Mouse (Mus musculus) G1E-ER4 (cell line): ENCODE data around the gene Nt5c1a. TPM values are rescaled to one million over a fixed set of nuclear protein-coding genes. Genes with fewer than 3 reads are reported as not detected.

Experiments used
- GATA1 ChIP-seq: IDR thresholded peaks from one replicate; pipeline ENCODE4 v1.8.0; 2012; ENCODE audit warnings: low read length, inconsistent platforms
- polyA plus RNA-seq: library from polyadenylated mRNA; stranded (reverse); fragments of >175 nt; gene quantifications from 2 replicates; pipeline ENCODE4 v1.2.3, GENCODE M21; 2012

Nt5c1a gene
- polyA plus RNA-seq, 1 experiment = not detected

DNA sequence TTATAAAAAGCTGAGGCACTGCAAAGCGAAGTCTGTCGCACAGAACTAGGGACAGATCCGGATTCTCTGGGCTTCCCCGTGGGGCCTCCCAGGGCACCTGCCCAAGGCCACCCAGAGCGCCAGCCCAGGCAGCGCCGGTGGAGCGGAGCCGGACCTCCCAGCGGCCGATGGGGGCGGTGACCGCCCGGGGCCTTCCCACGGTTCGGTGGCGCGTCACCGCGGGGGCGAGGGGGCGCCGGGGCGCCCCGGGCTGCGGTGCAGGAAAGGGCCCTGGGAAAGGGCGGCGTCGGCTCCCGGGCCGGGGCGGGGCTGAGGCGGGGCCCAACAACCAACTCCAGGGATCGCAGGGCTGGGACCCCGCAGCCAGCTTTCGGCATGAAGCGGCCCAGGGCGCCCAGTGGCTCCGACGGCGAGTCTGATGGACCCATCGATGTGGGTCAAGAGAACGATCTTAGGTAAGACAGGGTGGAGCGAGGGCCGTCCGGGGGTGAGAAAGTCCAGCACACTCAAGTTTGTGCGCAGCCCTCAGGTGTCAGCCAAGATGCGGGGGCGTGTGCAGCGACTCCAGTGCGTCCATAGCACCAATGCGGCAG lies 32.3 kb downstream of the Nt5c1a start, which contains the start of gene Heyl:
Gene Heyl, plus strand, starts transcription at position 65 of the 593 bp plus-strand sequence.
- no peak for TF ChIP-seq GATA1

DNA sequence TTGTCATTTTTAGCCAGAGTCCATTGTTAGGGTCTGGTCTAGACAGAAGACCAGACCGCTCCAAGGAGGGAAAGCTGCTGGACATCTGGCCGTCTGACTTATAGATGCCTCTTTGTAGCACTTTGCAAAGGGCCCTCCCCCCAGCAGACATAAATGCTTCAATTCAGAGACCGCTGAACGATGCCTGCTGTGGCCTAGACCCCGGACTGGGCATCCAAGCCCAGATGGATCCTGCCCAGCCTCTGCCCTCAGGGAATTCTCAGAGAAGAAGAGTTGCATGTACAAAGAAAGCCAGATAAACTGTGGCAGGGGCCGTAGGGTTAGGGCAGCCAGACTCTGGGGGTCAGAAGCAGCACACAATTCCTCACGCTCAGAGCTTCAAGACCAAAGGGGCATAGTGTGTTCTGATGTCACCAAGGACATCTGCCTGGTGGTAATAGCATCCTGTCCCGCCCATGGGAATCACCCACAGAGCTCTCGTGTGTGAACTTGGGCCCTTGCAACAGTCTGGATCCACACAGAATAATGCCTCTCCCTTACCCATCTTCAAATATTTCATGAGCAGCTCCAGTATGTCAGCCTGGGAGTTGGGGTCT lies 34.6 kb downstream of the Nt5c1a start:
- no peak for TF ChIP-seq GATA1

DNA sequence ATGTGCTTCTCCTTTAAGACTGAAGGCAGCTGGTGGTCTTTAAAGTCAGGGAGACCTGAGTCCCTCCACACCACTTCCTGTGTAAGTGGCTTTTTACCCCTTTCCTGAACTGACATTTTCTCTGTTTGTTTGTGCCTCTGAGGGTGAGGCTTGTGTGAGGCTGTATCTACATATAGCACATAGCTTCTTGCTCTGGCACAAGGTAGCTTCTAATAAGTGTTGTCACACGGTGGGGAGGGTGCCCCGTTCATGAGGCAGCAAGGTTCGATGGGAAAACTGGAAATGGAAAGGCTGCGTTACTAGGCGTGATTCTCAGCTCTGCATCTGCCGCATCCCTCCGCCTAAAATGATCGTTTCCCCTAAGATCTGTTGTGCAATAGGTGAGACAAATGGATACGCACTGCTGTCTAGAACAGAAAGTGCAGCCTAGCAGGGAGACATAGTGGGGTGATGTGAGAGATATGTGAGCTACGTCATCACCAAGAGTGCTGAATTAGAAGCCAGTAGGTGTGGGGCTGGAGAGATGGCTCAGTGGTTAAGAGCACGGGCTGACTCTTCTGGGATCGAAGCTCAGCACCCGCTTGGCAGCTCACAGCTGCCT lies 35.2 kb downstream of the Nt5c1a start:
- no peak for TF ChIP-seq GATA1

DNA sequence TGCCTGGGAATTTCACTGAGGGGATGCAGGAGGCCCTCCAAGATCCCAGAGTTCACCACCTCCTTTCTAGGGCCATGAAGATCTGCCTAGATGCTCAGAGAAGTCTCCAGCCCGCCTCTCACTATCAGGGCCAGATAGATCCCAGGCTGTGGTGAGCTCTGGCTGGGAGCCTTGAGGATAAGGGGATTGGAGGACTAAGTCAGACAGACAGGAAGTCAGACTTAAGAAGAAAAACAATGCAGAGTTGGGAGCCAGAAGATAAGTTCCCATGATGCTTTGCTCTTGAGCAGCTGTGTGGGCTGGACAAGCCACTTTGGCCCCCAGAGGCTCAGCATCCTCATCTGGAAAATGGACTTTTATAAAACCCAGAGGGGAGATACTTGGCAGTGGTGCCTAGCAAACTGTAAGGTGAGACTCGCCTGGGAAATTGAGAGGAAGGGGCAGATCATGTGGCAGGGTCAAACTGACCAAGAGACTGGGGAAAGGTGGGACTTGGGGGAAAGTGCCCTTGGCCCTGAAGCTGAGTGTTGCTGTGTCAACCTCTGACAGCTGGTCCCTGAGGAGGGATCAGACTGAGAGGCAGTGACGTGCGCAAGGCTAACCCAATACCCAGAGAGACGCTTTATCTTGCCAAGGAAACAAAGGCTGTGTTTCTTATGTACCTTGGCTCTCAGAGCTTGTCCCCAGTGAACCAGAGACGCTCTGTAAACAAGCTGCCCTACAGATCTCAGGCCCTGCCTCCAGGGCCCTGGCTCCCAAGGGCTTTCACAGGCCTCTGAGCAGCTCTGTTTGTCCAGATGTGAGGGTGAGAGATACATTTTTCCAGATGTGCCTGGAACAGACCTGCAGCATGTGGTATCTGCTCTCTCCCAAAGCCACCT lies 36.3 kb downstream of the Nt5c1a start:
- TF ChIP-seq GATA1 = no peak

DNA sequence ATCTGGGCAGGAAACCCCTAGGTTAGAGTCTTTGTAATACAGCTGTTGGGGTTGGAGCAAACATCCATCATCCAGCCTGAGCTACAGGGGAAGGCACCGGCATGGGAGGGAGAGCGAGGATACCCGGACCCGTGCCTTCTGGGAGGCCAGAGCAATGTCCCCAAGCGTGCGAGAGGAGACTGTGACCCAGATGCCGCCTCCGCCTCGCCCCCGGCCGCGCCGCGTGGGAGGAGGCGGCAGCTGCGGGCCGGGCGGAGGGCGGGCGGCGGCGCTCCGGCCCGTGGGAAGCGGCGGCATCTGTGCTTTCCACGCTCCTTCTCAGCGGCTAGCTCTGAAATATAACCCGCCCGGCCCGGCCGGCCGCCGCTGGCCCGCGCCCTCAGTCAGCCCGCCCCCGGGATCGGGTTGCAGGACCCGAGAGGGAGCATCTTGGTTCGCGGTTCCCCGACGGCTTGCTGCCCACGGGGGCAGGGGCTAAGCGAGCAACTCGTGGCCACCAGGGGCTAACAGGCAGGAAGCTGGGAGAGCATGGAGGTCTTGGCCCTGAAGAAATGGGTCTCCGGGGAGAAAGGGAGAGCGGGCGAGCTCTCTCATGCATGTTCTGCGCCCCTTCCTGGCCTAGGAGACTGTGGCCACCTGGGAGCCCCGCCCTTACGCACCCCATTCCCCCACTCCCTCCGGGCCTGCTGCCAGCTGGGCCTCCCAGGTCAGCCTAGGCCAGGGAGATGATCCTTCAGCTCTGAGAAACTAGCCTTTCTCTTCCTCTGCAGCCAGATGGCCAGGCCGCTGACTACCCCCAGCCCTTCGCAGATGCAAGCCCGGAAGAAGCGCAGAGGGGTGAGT lies 38.3 kb downstream of the Nt5c1a start:
- no peak for TF ChIP-seq GATA1

DNA sequence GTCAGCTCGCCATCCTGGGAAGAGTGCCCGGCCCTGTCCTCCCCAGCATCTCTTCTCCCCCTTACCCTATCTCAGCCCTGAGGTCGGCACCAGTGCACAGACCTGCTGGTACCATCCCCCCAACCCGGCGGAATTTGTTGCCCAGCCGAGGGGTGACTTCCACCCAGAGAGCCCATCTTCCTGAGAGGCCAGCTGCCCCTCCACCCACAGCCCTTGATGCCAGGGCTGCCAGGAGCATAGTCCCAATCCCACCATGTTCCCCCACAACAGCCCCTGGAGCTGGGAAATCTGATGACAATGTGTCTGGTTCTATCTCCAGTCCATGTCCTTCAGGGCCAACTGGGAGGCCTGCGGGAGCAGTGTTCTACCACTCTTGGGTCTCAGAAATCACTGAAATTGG lies 44.9 kb downstream of the Nt5c1a start:
- no peak for TF ChIP-seq GATA1

DNA sequence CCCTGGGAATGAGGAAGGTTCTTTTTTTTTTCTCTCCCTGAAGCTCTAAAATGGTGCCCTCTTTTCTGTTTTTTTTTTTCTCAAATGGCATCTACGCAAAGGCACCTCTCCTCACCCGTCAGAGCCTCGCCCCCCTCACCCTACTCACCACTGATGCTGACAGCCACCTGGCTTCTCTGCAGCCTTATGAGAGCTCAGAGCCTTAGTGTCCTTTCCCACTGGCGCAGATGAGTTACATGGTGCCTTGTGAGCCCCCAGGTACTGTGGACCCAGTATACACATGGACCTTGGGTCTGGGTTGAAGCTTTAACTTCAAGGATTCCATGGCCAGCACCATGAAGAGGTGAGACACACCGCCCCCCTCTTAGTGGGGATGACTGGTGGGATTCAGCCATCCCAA lies 45.3 kb downstream of the Nt5c1a start:
- TF ChIP-seq GATA1 = no peak

DNA sequence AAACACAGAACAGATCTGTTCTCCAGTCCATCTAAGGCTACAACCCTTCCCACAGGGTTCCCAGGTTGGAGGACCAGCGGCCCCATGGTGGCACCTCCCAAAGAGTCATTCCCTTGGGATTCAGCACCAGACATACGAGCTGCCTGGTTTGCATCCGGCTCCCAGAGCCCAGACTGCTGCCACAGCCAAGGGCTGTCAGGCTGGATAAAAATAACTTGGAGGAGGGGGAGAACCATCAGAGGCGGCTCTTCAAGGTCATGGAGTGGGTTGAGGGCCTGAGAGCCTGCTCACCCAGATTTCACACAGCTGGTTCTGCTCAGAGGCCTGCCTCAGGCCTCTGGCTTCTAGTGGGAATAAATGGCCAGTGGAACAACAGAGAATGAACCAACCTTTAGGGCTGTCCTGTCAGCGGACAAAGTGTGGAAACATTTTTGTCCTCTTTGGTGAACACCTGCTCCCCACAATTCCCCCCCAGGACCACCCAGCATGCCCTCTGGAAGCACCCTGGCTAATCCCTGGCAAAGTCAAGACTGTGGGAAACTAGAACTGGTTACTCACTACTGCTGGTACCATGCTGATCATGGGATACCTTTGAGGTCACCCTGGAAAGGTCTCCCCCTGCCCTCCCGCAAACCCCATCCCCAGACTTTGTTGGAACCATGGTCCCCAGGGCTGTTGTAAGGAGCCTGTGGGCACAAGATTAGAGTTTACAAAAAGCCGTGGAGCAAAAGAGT lies 46.0 kb downstream of the Nt5c1a start:
- no peak for TF ChIP-seq GATA1

DNA sequence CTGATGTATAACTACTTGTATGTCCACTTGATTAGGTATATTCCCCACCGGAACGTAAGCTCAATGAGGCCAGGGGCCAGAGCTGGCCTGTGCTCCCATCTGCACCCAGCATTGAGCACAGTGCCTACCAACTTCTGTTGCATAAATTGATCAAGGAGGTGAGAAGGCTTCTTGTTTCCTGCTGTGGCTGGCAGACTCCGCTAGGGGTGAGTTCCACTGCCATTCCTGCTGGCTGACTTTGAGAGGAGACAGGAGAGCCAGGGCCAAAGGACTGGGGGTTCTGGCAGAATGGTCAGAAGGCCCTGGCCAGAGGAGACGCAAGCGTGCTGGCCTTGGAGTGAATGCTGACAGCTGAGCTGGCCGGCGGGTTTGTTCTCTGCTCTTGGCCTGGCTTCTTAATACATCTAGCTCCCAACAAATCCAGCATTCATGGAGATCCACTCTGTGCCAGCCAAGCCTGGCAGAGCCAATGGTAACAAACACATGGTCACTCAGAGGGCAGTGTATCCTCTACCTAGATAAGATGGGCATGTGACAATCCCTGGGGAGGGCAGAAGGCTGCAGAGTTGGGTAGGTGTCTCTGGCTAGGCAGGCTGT lies 47.8 kb downstream of the Nt5c1a start:
- TF ChIP-seq GATA1 = no peak

DNA sequence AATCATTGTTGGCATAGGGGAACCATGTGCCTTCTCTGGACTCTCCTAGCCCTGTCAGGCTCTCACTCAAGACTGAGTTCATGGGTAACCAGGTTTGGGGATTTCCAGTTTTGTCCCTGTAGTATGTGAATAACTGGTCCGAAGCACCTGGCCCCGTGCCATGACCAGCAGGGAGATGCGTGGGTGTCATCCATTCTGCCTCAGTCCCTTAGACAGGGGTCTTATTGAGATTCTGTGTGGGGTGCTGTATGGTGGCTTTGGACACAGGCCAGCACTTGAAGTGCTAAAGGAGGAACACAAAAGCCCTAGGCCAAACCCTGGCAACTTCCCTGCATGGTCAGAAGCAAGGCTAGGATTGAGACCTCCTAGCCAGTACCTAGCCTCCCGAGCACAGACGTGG lies 50.9 kb downstream of the Nt5c1a start:
- no peak for TF ChIP-seq GATA1

DNA sequence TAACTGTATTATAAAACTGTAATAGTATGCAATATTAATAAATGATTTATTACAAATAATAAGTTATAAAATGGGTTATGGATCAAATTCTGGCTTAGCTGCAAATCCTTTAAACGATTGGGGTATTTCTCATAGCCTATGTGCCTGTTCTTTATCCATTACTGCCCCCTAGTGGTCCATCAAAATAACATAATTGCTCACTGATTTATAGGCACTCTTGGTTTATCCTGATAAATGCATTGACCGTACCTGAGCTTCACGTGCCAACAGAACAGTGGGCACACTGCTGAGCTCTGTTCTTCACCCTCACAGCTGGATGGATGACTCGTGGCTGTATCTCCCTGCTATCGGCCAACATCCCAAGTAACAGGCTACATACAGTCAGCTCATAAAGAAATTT lies 53.3 kb downstream of the Nt5c1a start:
- TF ChIP-seq GATA1 = no peak

DNA sequence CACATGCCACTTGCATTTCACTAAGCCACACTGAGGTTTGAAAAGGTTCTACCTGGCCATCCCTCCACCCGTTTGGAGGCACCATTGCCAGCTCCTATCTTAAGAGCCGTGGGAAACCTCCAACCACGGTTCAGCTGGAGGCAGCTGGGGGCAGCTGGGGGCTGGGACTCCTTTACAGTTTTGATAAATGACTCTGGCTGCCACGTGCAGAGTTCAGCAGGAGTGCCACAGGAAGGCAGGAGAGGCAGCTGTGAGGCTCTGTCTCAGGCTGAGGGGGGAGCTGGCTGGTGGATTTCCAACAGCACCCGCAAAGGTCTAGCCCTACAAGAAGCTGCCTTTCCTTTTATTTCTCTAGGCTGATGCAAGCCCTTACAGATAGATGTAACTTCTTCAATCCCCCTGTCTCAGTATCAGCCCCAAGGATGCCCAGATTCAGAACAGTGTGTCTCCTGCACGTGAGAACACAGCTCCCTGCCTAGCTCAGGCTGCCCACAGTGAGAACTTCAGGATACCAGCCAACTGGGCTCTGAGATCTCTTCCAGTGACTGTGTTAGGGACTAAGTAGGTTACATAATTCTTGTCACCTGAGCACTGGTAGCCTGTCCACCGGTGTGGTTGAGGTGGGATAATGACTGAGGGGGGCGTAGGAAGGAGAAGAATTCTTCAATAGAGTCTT lies 58.9 kb downstream of the Nt5c1a start:
- no peak for TF ChIP-seq GATA1

DNA sequence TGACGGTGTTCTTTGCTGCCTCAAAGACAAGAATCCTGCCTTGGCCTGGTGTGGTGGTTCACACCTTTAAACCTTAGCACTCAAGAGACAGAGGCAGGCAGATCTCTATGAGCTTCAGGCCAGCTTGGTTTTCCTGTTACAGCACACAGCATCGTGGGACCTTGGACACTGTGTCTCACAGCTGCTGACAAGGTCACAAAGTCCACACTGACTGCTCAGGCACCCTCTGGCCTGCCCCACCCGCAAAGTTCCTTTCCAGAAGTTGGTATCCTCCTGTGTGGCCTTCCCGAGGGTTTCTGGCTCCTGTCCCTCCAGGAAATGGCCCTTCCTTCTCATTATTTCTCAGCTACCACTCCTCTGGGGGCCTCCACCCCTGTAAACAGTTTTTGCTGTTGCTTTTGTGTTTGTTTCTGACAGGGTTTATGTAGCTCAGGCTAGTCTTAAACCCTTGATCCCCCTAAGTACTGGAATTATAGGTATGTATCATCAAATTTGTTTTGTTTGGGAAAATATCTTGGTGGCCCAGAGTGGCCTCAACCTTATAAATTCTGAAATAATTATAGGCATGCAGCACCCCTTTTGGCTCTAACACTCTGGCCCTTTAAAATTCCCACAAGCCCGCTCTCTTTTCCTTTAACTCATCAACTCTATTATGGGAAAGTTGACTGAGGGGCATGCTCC lies 60.6 kb downstream of the Nt5c1a start, which contains the start of gene Pabpc4:
Gene Pabpc4, plus strand, starts transcription at position 631 of the 681 bp plus-strand sequence.
- no peak for TF ChIP-seq GATA1

Other genes with a start within 250 kb of the Nt5c1a start
- not detected in 2 replicates for gene Mfsd2a, start 240.3 kb upstream of the Nt5c1a start, polyA plus RNA-seq
- gene Mycl, start 205.9 kb upstream of the Nt5c1a start, polyA plus RNA-seq = 0.02 TPM in 1 of 2 replicates, not detected in the other
- 2.1 and 2.8 TPM in 2 replicates for gene Trit1, start 184.9 kb upstream of the Nt5c1a start, polyA plus RNA-seq
- gene Bmp8b, start 96.3 kb upstream of the Nt5c1a start, polyA plus RNA-seq = not detected in 2 replicates
- not detected in 2 replicates for gene Oxct2b, start 85.2 kb upstream of the Nt5c1a start, polyA plus RNA-seq
- 7.6 and 20.5 TPM in 2 replicates for gene Ppie, start 61.6 kb upstream of the Nt5c1a start, polyA plus RNA-seq
- gene Hpcal4, start 18.3 kb upstream of the Nt5c1a start, polyA plus RNA-seq = not detected in 2 replicates
- gene Heyl, start 32.1 kb downstream of the Nt5c1a start, polyA plus RNA-seq = not detected in 2 replicates
- gene Pabpc4, start 60.8 kb downstream of the Nt5c1a start, polyA plus RNA-seq = 1,016 and 1,164 TPM in 2 replicates
- gene Oxct2a, start 122.1 kb downstream of the Nt5c1a start, polyA plus RNA-seq = not detected in 2 replicates
- gene Bmp8a, start 141.7 kb downstream of the Nt5c1a start, polyA plus RNA-seq = not detected in 2 replicates